Mouse (Mus musculus) lung, postnatal 0 days (tissue): ENCODE results near the gene Pik3ca.

Experiments used
- CTCF ChIP-seq: IDR thresholded peaks from 2 replicates; pipeline ENCODE4 v1.5.1; 2016; ENCODE audit warnings: antibody characterized with exemption, mild to moderate bottlenecking
- EP300 ChIP-seq: IDR thresholded peaks from 2 replicates; pipeline ENCODE4 v1.6.1; 2016; ENCODE audit warnings: antibody characterized with exemption, mild to moderate bottlenecking, control low read depth

- TF ChIP-seq CTCF (peak; percentile 86), EP300 (no peak)
Observed at GRCm38 (mm10) chr3:32508666-32509324, 111.3 kb downstream of the Pik3ca start.
